Mouse (Mus musculus) neutrophil, adult 83 days (primary cell): Measurements from ENCODE around the gene Vps33b. TPM values are rescaled to one million over a fixed set of nuclear protein-coding genes. Genes with fewer than 3 reads are reported as not detected.

Experiments
- total RNA-seq, 2 experiments: library from RNA; stranded (reverse); gene quantifications; one replicate each; pipeline ENCODE4 v1.2.4; 2023

Vps33b gene
- 10 to 100 TPM; 12.6 to 14.4 TPM for total RNA-seq

GRCm38 (mm10) chr7:80268897-80269750 lies at the start of gene Vps33b:
TSS of gene Vps33b (plus strand) at chr7:80269649.

GRCm38 (mm10) chr7:80232489-80233029 lies 36.9 kb upstream of the Vps33b start, which contains the start of the genes Cib1 and Gdpgp1:
TSS of gene Cib1 (minus strand) at chr7:80232813.
TSS of gene Gdpgp1 (plus strand) at chr7:80232865.

DNA sequence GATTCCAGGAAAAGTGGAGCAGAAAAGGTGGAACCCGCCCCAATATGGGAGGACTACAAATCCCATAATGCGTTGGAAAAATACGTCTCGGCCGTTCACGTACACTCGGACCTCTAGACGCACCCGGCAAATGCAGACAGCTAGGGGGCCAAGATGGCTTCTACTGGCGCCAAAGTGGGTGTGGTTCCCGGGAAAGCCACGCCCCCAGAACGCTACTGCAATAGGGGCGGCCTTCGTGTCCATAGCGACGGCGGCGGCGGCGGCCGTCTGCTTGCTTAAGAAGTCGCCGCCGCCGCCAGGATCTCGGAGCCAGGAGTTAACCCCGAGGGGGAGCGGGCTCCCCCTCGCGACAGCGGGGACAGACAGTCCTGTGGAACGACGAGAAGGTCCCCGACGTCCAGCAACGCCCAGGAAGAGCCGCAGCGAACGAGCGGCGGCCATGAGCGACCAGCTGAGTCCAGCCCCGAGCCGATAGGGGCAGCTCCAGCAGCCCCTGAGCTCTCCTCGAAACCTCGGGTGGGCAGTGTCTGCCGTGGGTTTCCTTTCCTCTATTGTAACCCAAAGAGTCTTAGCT lies 23.2 kb upstream of the Vps33b start, which contains the start of gene Ttll13:
Gene Ttll13, plus strand, starts transcription at position 229 of the 574 bp plus-strand sequence.

GRCm38 (mm10) chr7:80260625-80261371 lies 8.7 kb upstream of the Vps33b start, which contains the start of gene Ngrn:
TSS of gene Ngrn (plus strand) at chr7:80261215.

DNA sequence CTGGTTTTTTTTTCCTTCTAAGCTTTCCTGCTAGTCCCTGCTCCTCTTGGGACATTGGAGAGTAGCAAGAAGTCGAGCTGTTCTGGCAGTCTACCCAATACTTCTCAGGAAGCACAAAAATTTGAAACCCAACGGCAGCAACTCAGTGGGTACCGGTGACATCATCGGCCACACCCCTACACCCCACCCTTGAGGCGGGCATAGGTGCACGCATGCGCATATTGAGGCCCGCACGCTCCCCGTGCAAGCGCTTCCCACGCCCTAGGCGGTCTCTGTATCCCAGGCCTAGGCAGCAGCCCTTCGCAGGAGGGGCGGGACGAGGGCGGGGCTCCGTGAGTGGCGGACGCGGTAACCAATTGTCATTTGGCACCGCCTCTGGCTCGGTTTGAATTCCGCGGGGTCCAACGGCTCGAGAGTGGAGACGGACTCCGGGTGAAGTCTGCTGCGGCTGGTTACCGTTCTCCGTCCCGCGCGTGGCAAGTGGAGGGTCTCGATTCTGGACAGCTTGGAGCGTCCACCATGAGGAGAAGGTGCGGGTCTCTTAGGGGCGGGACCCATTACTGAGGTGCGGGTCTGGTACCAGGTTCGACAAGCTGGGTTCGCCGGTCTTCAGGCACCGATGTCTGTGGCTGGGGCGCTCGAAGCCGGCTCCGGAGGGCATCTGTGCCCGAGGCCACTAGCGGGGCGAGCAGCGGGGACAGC lies 24.8 kb downstream of the Vps33b start, which contains the start of gene Prc1:
Gene Prc1, plus strand, starts transcription at position 389 of the 702 bp plus-strand sequence.

GRCm38 (mm10) chr7:80324043-80324815 lies 54.8 kb downstream of the Vps33b start, which contains the start of gene Rccd1:
TSS of gene Rccd1 (minus strand) at chr7:80324454.

GRCm38 (mm10) chr7:80340793-80341192 lies 71.3 kb downstream of the Vps33b start, which contains the start of gene Unc45a:
TSS of gene Unc45a (minus strand) at chr7:80341005.

Other genes with a start within 250 kb of the Vps33b start
- 100 to 1,000 TPM; 123 to 131 TPM for gene Zfp710, start 244.8 kb upstream of the Vps33b start, total RNA-seq
- 10 to 100 TPM; 41.2 to 46.8 TPM for gene Idh2, start 154.3 kb upstream of the Vps33b start, total RNA-seq
- gene Sema4b, start 82.8 kb upstream of the Vps33b start, total RNA-seq, result 10 to 100 TPM; 23.2 to 28.9 TPM
- gene Cib1, start 36.8 kb upstream of the Vps33b start, total RNA-seq, result 10 to 100 TPM; 78.9 to 85.8 TPM
- 1 to 10 TPM; 2.4 to 3.3 TPM for gene Gdpgp1, start 36.8 kb upstream of the Vps33b start, total RNA-seq
- 1 to 10 TPM in 1 of 2 experiments, under 1 TPM in 1; 0.31 to 1.0 TPM for gene Ttll13, start 23.3 kb upstream of the Vps33b start, total RNA-seq
- gene Ngrn, start 8.4 kb upstream of the Vps33b start, total RNA-seq, result 10 to 100 TPM; 14.8 to 15.2 TPM
- 100 to 1,000 TPM in 1 of 2 experiments, 10 to 100 TPM in 1; 99.2 to 104 TPM for gene Prc1, start 24.8 kb downstream of the Vps33b start, total RNA-seq
- gene Rccd1, start 54.8 kb downstream of the Vps33b start, total RNA-seq, result 1 to 10 TPM; 4.9 to 5.9 TPM
- gene Unc45a, start 71.4 kb downstream of the Vps33b start, total RNA-seq, result 10 to 100 TPM; 43.0 to 53.3 TPM
- 10 to 100 TPM in 1 of 2 experiments, 1 to 10 TPM in 1; 6.1 to 13.9 TPM for gene Hddc3, start 73.5 kb downstream of the Vps33b start, total RNA-seq
- 10 to 100 TPM; 33.7 to 35.2 TPM for gene Man2a2, start 101.7 kb downstream of the Vps33b start, total RNA-seq
- 100 to 1,000 TPM; 532 to 573 TPM for gene Fes, start 118.3 kb downstream of the Vps33b start, total RNA-seq
- 100 to 1,000 TPM; 121 to 137 TPM for gene Furin, start 135.8 kb downstream of the Vps33b start, total RNA-seq